Mouse (Mus musculus): ENCODE data around the gene Prpf38a. TPM values are rescaled to one million over a fixed set of nuclear protein-coding genes. Genes with fewer than 3 reads are reported as not detected.

Gene Prpf38a
- total and polyA plus RNA-seq, 2 experiments = 1.6 to 13.3 TPM

GRCm38 (mm10) chr4:108619165-108619564, 40.0 kb upstream of the Prpf38a start:
- H3K36me3 ChIP-seq (ENCODE audit: control insufficient read depth, insufficient read depth, low read length) = 0 out of 2 replicates have a peak, but pooled peaks cover under 1% of the 10 kb centered on the region
- peaks cover 12% of the 10 kb centered on the region for H3K4me1 ChIP-seq (ENCODE audit: control insufficient read depth, insufficient read depth, low read length)
- WGBS = 10% methylated on average over 10 of the region's 10 CpGs
- TF ChIP-seq CTCF (IDR thresholded peaks at IDR 0.05; ENCODE audit: low read depth, low read length) (no peak), POLR2A (IDR thresholded peaks at IDR 0.05; ENCODE audit: extremely low read depth, insufficient read depth, low read length) (no peak)
- no peaks in the 10 kb centered on the region; the same call in 1 of the 2 replicates for H3K79me2 ChIP-seq (ENCODE audit: control insufficient read depth, insufficient read depth, low read length)
- no peaks in the 10 kb centered on the region for H3K27me3 ChIP-seq (ENCODE audit: control insufficient read depth, insufficient read depth, low read length)
- H3K9ac ChIP-seq (ENCODE audit: low read depth, low read length) = peak overlapping the region; percentile 63
- H3K4me3 ChIP-seq (ENCODE audit: insufficient read depth, low read depth, low read length) = peak overlapping the region; percentile 79
- no peak overlapping the region for H3K27ac ChIP-seq (replicated peaks; ENCODE audit: insufficient read depth, low read depth, low read length)
- peak; percentile 5 for DNase-seq (ENCODE audit: extremely low read depth, low read depth, low spot score)

GRCm38 (mm10) chr4:108618586-108618985, 39.5 kb upstream of the Prpf38a start:
- H3K27ac ChIP-seq (replicated peaks; ENCODE audit: insufficient read depth, low read depth, low read length) = no peak overlapping the region
- H3K9ac ChIP-seq (ENCODE audit: low read depth, low read length) = no peak overlapping the region
- no peaks in the 10 kb centered on the region for H3K27me3 ChIP-seq (ENCODE audit: control insufficient read depth, insufficient read depth, low read length)
- no peaks in the 10 kb centered on the region; the same call in 1 of the 2 replicates for H3K79me2 ChIP-seq (ENCODE audit: control insufficient read depth, insufficient read depth, low read length)
- no peak overlapping the region for H3K4me3 ChIP-seq (ENCODE audit: insufficient read depth, low read depth, low read length)
- no peak for DNase-seq (ENCODE audit: extremely low read depth, low read depth, low spot score)
- 79% methylated on average over 4 of the region's 4 CpGs for WGBS
- H3K4me1 ChIP-seq (ENCODE audit: control insufficient read depth, insufficient read depth, low read length) = peaks cover 12% of the 10 kb centered on the region
- H3K36me3 ChIP-seq (ENCODE audit: control insufficient read depth, insufficient read depth, low read length) = no peaks in the 10 kb centered on the region
- TF ChIP-seq POLR2A (IDR thresholded peaks at IDR 0.05; ENCODE audit: extremely low read depth, insufficient read depth, low read length) (no peak), CTCF (IDR thresholded peaks at IDR 0.05; ENCODE audit: low read depth, low read length) (no peak)

GRCm38 (mm10) chr4:108610935-108611334, 31.8 kb upstream of the Prpf38a start:
- no peak for DNase-seq (ENCODE audit: extremely low read depth, low read depth, low spot score)
- H3K27me3 ChIP-seq (ENCODE audit: control insufficient read depth, insufficient read depth, low read length) = no peaks in the 10 kb centered on the region
- H3K36me3 ChIP-seq (ENCODE audit: control insufficient read depth, insufficient read depth, low read length) = no peaks in the 10 kb centered on the region
- H3K9ac ChIP-seq (ENCODE audit: low read depth, low read length) = no peak overlapping the region
- H3K4me3 ChIP-seq (ENCODE audit: insufficient read depth, low read depth, low read length) = no peak overlapping the region
- H3K4me1 ChIP-seq (ENCODE audit: control insufficient read depth, insufficient read depth, low read length) = no peaks in the 10 kb centered on the region
- TF ChIP-seq POLR2A (IDR thresholded peaks at IDR 0.05; ENCODE audit: extremely low read depth, insufficient read depth, low read length) (no peak), CTCF (IDR thresholded peaks at IDR 0.05; ENCODE audit: low read depth, low read length) (no peak)
- no peak overlapping the region for H3K27ac ChIP-seq (replicated peaks; ENCODE audit: insufficient read depth, low read depth, low read length)
- H3K79me2 ChIP-seq (ENCODE audit: control insufficient read depth, insufficient read depth, low read length) = no peaks in the 10 kb centered on the region
- WGBS = 94% methylated on average over 5 of the region's 5 CpGs

- Histone ChIP-seq H3K27ac (replicated peaks; ENCODE audit: insufficient read depth, low read depth, low read length) (no peak overlapping the region), H3K4me1 (ENCODE audit: control insufficient read depth, insufficient read depth, low read length) (no peaks in the 10 kb centered on the region), H3K36me3 (ENCODE audit: control insufficient read depth, insufficient read depth, low read length) (no peaks in the 10 kb centered on the region), H3K27me3 (ENCODE audit: control insufficient read depth, insufficient read depth, low read length) (no peaks in the 10 kb centered on the region), H3K9ac (ENCODE audit: low read depth, low read length) (no peak overlapping the region), H3K79me2 (ENCODE audit: control insufficient read depth, insufficient read depth, low read length) (no peaks in the 10 kb centered on the region), H3K4me3 (ENCODE audit: insufficient read depth, low read depth, low read length) (no peak overlapping the region)
- over 99% methylated on average over 3 of the region's 3 CpGs for WGBS
- no peak for TF ChIP-seq CTCF (IDR thresholded peaks at IDR 0.05; ENCODE audit: low read depth, low read length)
- no peak for TF ChIP-seq POLR2A (IDR thresholded peaks at IDR 0.05; ENCODE audit: extremely low read depth, insufficient read depth, low read length)
- DNase-seq (ENCODE audit: extremely low read depth, low read depth, low spot score) = no peak
Observed at GRCm38 (mm10) chr4:108608651-108609050, 29.5 kb upstream of the Prpf38a start.

- Histone ChIP-seq H3K9ac (ENCODE audit: low read depth, low read length) (no peak overlapping the region), H3K4me3 (ENCODE audit: insufficient read depth, low read depth, low read length) (no peak overlapping the region), H3K36me3 (ENCODE audit: control insufficient read depth, insufficient read depth, low read length) (no peaks in the 10 kb centered on the region), H3K27ac (replicated peaks; ENCODE audit: insufficient read depth, low read depth, low read length) (no peak overlapping the region), H3K79me2 (ENCODE audit: control insufficient read depth, insufficient read depth, low read length) (no peaks in the 10 kb centered on the region), H3K27me3 (ENCODE audit: control insufficient read depth, insufficient read depth, low read length) (no peaks in the 10 kb centered on the region), H3K4me1 (ENCODE audit: control insufficient read depth, insufficient read depth, low read length) (no peaks in the 10 kb centered on the region)
- DNase-seq (ENCODE audit: extremely low read depth, low read depth, low spot score) = no peak
- no peak for TF ChIP-seq POLR2A (IDR thresholded peaks at IDR 0.05; ENCODE audit: extremely low read depth, insufficient read depth, low read length)
- TF ChIP-seq CTCF (IDR thresholded peaks at IDR 0.05; ENCODE audit: low read depth, low read length) = no peak
- WGBS = 96% methylated on average over 7 of the region's 7 CpGs
Observed at GRCm38 (mm10) chr4:108601870-108602269, 22.7 kb upstream of the Prpf38a start.

GRCm38 (mm10) chr4:108598306-108598705, 19.2 kb upstream of the Prpf38a start:
- H3K27ac ChIP-seq (replicated peaks; ENCODE audit: insufficient read depth, low read depth, low read length) = no peak overlapping the region
- no peak overlapping the region for H3K4me3 ChIP-seq (ENCODE audit: insufficient read depth, low read depth, low read length)
- H3K9ac ChIP-seq (ENCODE audit: low read depth, low read length) = no peak overlapping the region
- no peaks in the 10 kb centered on the region for H3K79me2 ChIP-seq (ENCODE audit: control insufficient read depth, insufficient read depth, low read length)
- no peaks in the 10 kb centered on the region for H3K27me3 ChIP-seq (ENCODE audit: control insufficient read depth, insufficient read depth, low read length)
- H3K4me1 ChIP-seq (ENCODE audit: control insufficient read depth, insufficient read depth, low read length) = no peaks in the 10 kb centered on the region
- DNase-seq (ENCODE audit: extremely low read depth, low read depth, low spot score) = no peak
- H3K36me3 ChIP-seq (ENCODE audit: control insufficient read depth, insufficient read depth, low read length) = no peaks in the 10 kb centered on the region
- TF ChIP-seq CTCF (IDR thresholded peaks at IDR 0.05; ENCODE audit: low read depth, low read length) (no peak), POLR2A (IDR thresholded peaks at IDR 0.05; ENCODE audit: extremely low read depth, insufficient read depth, low read length) (no peak)
- 88% methylated on average over 4 of the region's 4 CpGs for WGBS

Measured in liver, adult 2 months (tissue).